Mouse (Mus musculus) megakaryocyte, embryonic 14.5 days (primary cell): ENCODE measurements around the gene Shb. TPM values are rescaled to one million over a fixed set of nuclear protein-coding genes. Genes with fewer than 3 reads are reported as not detected.

Experiments used
- H3K27me3 ChIP-seq: replicated peaks from 2 replicates; pipeline ENCODE3; 2012; ENCODE audit warnings: inconsistent platforms
- H3K36me3 ChIP-seq: replicated peaks from 2 replicates; pipeline ENCODE3; 2012; ENCODE audit warnings: low read length, inconsistent platforms, mixed read lengths
- H3K4me1 ChIP-seq: 2 replicates; pipeline ENCODE4 v1.6.1; 2012; ENCODE audit warnings: inconsistent platforms
- H3K4me3 ChIP-seq: replicated peaks from 2 replicates; pipeline ENCODE3; 2012; ENCODE audit warnings: moderate library complexity, mild to moderate bottlenecking, inconsistent platforms
- H3K9me3 ChIP-seq: 2 replicates; pipeline ENCODE4 v1.6.1; 2012; ENCODE audit warnings: inconsistent platforms
- FLI1 ChIP-seq: IDR thresholded peaks from 2 replicates; pipeline ENCODE4 v1.6.1; 2012; ENCODE audit warnings: low read length, inconsistent platforms, mixed read lengths
- GATA1 ChIP-seq: IDR thresholded peaks from 3 replicates; pipeline ENCODE4 v1.6.1; 2012; ENCODE audit warnings: mixed read lengths, low read length, inconsistent platforms, borderline replicate concordance
- polyA plus RNA-seq: library from polyadenylated mRNA; stranded (reverse); fragments of >175 nt; gene quantifications from 2 replicates; pipeline ENCODE4 v1.2.3, GENCODE M21; 2012; ENCODE audit warnings: low replicate concordance; ENCODE audit not compliant: insufficient read depth

The Shb gene
- 20.2 and 27.2 TPM in 2 replicates for polyA plus RNA-seq

DNA sequence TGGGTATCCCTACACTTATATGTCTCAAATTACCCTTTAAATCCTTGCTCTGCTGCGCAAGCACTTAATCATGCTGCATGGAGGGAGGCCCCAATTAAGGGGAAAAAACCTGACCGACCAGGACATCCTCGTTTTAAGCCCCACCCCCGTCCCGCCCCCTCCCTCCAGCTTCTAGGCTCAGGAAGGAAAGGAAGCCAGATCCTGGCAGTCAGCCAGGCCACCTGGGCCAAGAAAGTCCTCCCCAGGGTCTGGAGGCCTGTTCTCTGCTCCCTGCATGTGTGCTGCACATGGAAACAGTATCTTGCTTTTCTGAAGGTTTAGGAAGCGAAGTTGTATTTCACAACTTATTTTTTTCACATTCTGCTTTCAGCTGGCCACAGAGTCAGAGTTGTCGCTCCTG, at the start of gene Shb:
Gene Shb, minus strand, starts transcription at position 96 of the 400 bp plus-strand sequence.
- Histone ChIP-seq H3K36me3 (no peaks in the 10 kb centered on the region), H3K27me3 (peaks cover 11% of the 10 kb centered on the region), H3K4me3 (peak within 1 kb of the TSS; percentile 98), H3K4me1 (peaks cover 44% of the 10 kb centered on the region), H3K9me3 (peaks cover 11% of the 10 kb centered on the region)
- TF ChIP-seq GATA1 = no peak
- no peak for TF ChIP-seq FLI1

DNA sequence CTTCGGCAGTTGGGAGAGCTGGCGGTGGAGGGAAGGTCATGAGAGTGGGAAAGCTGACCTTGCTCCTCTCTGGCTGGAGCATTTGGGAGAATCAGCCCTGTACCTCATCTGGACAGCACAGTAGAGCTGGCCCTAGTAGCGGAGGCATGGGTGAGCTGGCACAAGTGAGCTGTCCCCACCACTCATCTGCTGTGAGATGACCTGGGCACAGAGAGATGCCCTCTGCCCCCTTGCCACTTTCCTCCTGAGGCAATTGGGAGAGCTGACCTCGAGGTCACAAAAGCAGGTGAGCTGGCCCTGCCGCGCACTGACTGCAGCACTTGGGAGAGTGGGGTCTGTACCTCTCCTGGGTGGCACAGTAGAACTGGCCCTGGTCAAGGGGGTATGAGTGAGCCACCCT, 48.8 kb upstream of the Shb start:
- no peak for TF ChIP-seq GATA1
- TF ChIP-seq FLI1 = no peak
- H3K9me3 ChIP-seq = peaks cover 10% of the 10 kb centered on the region; the same call in 1 of the 2 replicates
- H3K4me3 ChIP-seq = no peak overlapping the region
- H3K4me1 ChIP-seq = no peaks in the 10 kb centered on the region; the same call in 1 of the 2 replicates
- peaks cover 31% of the 10 kb centered on the region for H3K27me3 ChIP-seq
- H3K36me3 ChIP-seq = no peaks in the 10 kb centered on the region

DNA sequence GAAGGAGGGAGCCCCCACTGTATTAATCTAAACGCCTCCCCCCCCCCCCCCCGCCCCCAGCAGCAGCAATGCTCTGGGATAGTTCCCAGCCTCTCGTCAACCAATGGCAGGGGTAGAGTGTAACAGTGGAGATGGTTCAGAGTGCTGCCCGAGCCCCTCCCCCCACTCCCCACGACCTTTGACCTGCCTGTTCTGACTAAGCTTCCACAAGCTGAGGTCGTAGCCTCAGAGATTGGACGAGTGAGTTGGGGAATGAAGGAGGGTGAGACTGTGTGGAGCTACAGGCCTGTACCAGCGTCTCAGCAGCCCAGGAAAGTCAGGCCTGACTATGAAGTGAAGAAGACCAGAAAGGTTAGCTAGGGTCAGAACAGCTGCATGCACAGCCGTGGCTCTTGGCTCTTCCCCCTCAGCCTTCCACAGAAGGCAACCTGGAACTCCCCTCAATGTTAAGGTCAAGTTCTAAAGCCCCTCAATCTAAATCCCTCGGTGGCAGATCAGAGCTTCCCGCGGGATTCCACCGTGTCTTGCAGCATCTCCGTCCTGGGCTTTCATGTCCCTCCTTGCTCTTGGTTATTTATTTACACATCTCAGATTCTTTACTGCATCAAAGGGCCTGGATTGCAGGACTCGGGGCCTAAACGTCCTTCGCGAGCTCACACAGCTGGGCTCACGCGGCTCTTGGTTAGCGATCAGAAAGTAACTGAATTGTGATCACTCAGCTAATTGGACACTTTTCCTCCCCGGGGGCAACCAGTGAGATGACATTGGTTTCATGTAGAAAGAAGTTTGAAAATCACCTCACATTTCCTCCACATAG, 46.5 kb upstream of the Shb start:
- Histone ChIP-seq H3K9me3 (peaks cover 10% of the 10 kb centered on the region; the same call in 1 of the 2 replicates), H3K4me3 (no peak overlapping the region), H3K36me3 (no peaks in the 10 kb centered on the region), H3K4me1 (no peaks in the 10 kb centered on the region; the same call in 1 of the 2 replicates), H3K27me3 (peaks cover 13% of the 10 kb centered on the region)
- TF ChIP-seq FLI1 (no peak), GATA1 (no peak)

DNA sequence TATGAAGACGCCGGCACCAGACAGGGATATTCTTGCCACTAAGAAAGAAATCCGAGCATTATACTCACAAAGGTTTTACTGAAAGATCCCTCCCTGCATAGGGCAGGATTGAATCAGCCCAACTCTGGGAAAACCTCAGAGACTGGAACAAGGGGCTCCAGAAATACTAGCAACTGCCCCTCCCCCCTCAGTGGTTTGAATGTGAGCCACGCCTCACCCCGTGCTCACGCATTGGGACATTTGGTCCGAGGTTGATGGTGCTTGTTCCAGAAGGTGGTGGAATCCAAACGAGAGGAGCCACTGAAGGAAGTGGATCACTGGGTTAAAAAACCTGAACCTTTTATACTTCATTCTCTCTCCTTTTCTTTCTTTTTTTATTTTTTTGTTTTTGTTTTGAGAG, 45.4 kb upstream of the Shb start:
- TF ChIP-seq FLI1 (no peak), GATA1 (no peak)
- peaks cover 10% of the 10 kb centered on the region; the same call in 1 of the 2 replicates for H3K9me3 ChIP-seq
- peaks cover 14% of the 10 kb centered on the region for H3K27me3 ChIP-seq
- no peaks in the 10 kb centered on the region; the same call in 1 of the 2 replicates for H3K4me1 ChIP-seq
- no peak overlapping the region for H3K4me3 ChIP-seq
- H3K36me3 ChIP-seq = no peaks in the 10 kb centered on the region

DNA sequence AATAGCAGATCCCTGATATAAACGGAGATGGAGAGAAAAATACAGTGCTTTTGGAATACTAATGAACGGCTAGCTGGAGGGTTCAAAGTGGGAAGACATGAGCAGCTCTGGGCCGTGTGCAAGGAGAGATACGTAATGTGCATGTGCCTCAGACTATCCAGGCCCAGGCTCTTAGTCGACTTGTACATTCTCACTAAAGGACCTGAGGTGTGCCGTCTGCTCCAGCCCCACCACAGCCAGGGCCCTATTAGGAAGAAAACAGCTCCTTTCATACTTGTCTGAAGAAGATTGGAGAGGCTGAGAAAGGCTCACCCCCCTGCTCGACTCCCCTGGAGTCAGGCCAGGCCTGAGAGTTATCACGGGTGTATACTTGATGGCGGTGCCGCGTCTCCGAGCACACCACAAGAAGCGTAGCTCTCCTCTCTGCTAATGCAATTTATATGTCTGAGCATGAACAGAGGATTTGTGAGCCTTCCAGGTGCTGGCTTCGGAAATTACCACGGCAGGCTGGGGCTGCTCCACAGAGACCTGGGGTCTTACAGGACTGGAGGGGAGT, 42.4 kb upstream of the Shb start:
- Histone ChIP-seq H3K36me3 (no peaks in the 10 kb centered on the region), H3K4me1 (no peaks in the 10 kb centered on the region), H3K27me3 (peaks cover 6% of the 10 kb centered on the region), H3K9me3 (no peaks in the 10 kb centered on the region), H3K4me3 (no peak overlapping the region)
- TF ChIP-seq FLI1 (no peak), GATA1 (no peak)

DNA sequence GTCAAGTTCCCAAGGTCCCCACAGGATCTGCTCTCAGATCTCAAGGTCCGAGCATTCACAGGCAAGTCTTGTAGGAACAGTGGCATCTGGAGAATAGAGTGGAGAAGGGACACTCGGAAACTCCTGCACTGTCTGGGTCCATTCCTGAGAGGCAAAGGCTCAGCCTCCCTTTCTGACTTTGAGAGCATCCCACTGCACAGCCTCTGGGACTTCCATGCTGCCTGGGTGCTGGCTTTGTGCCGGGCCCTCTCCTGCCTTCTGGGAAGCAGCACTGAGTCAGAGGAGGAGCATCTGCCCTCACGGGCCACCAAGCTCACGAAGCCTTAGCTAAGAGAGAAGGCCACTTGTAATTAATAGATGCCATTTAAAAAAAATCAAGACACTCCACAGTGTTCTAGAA, 37.3 kb upstream of the Shb start:
- no peaks in the 10 kb centered on the region for H3K9me3 ChIP-seq
- TF ChIP-seq FLI1 (no peak), GATA1 (no peak)
- H3K4me3 ChIP-seq = no peak overlapping the region
- no peaks in the 10 kb centered on the region for H3K36me3 ChIP-seq
- no peaks in the 10 kb centered on the region for H3K4me1 ChIP-seq
- peaks cover 16% of the 10 kb centered on the region for H3K27me3 ChIP-seq

DNA sequence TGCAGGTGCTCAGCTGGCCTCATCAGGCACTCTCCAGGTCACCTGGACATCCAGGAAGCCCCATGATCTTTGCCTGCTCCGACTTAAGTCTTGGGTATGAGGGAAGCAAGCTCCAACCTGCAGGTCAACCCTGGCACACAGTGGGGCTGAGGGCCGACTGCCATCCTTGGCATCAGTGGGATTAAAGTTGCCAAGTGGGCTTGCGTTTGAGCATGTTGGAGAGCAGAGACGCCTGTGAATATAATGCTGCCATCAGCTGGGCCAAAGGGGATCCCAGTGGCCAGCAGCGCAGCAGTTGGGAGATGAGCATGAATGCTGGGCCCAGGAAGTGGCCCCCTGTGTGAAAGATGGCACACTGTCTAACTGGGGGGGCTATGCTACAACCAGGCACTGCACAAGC, 25.9 kb upstream of the Shb start:
- H3K9me3 ChIP-seq = peaks cover 6% of the 10 kb centered on the region; the same call in 1 of the 2 replicates
- peaks cover 8% of the 10 kb centered on the region for H3K27me3 ChIP-seq
- 0 out of 2 replicates have a peak, but pooled peaks cover 3% of the 10 kb centered on the region for H3K4me1 ChIP-seq
- no peaks in the 10 kb centered on the region for H3K36me3 ChIP-seq
- no peak for TF ChIP-seq FLI1
- no peak for TF ChIP-seq GATA1
- H3K4me3 ChIP-seq = no peak overlapping the region

DNA sequence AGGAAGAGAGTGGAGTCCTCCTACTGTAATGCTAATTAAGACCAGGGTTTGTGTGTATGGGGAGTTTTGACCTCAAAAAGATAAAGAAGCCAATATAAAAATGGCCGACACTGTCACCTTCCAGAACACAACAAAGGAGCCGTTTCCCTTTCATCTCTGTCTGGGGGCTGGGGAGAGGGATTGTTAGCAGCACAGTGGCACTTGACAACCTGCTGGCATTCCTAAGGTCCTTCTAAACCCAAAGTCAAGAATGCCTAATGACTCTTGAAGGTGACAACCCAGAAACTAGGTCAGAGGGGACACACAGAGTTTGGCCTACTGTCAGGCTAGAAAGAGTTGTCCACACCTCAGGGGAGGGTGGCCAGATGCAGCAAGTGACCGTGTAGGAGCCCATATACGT, 20.3 kb upstream of the Shb start:
- Histone ChIP-seq H3K36me3 (no peaks in the 10 kb centered on the region), H3K9me3 (peaks cover 6% of the 10 kb centered on the region; the same call in 1 of the 2 replicates), H3K27me3 (peaks cover 3% of the 10 kb centered on the region), H3K4me1 (0 out of 2 replicates have a peak, but pooled peaks cover 3% of the 10 kb centered on the region), H3K4me3 (no peak overlapping the region)
- TF ChIP-seq GATA1 (no peak), FLI1 (no peak)

DNA sequence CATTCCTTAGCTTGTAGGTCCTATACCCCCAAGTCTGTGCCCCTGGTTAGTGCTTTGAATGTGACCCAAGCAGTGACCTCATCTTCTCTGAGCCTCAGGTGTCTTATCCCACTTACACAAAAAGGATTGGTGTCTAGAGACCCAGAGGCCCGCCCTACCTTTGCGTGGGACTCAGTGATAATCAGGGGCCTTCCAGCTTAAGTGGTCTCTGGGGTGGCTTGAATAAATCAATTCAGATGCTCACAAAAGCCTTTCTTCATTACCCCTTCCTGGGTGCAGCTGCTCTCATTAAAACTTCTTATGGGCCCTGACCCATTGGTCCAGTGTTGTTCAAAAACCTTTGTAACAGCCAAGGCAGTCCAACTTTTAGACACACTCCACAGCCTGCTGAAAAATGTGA, 18.7 kb upstream of the Shb start:
- no peak overlapping the region for H3K4me3 ChIP-seq
- H3K27me3 ChIP-seq = peaks cover 3% of the 10 kb centered on the region
- TF ChIP-seq FLI1 (no peak), GATA1 (no peak)
- H3K36me3 ChIP-seq = no peaks in the 10 kb centered on the region
- 0 out of 2 replicates have a peak, but pooled peaks cover 3% of the 10 kb centered on the region for H3K4me1 ChIP-seq
- H3K9me3 ChIP-seq = no peaks in the 10 kb centered on the region

DNA sequence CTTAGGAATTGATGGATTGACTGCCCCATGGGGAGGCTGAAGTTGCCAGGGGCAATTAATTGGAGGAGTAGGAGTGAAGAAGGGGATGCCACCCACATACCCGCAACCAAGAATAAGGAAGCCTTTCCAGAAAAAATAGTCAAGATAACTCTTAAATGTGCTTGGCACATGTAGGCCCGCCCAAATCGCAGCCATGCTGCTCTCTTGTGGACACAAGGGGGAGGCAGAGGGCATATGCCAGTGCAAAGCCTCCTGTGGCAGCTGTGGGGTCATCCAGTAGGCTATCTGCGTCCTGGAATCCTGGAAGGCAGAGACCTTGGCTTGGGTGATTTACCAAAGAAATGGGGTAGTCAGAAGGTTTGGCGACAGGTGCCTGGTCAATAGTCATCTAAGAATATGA, 17.2 kb upstream of the Shb start:
- no peak overlapping the region for H3K4me3 ChIP-seq
- peaks cover 8% of the 10 kb centered on the region for H3K9me3 ChIP-seq
- H3K27me3 ChIP-seq = peaks cover 5% of the 10 kb centered on the region
- TF ChIP-seq FLI1 (no peak), GATA1 (no peak)
- H3K36me3 ChIP-seq = no peaks in the 10 kb centered on the region
- H3K4me1 ChIP-seq = no peaks in the 10 kb centered on the region
